Mouse (Mus musculus) heart, adult 8-10 months (tissue): ENCODE data around the gene Lat. TPM values are rescaled to one million over a fixed set of nuclear protein-coding genes. Genes with fewer than 3 reads are reported as not detected.

Experiments
- DNase-seq: peaks from one replicate; pipeline ENCODE4 v3.0.0; 2022; ENCODE audit warnings: low spot score
- total RNA-seq, 4 experiments: library from RNA; stranded (reverse); gene quantifications; 2 replicates each; pipeline ENCODE4 v1.2.4; 2022

The Lat gene
- total RNA-seq, 4 experiments from 2014 or later, result 0.25 to 0.38 (median 0.35) TPM; not detected in 1

DNA sequence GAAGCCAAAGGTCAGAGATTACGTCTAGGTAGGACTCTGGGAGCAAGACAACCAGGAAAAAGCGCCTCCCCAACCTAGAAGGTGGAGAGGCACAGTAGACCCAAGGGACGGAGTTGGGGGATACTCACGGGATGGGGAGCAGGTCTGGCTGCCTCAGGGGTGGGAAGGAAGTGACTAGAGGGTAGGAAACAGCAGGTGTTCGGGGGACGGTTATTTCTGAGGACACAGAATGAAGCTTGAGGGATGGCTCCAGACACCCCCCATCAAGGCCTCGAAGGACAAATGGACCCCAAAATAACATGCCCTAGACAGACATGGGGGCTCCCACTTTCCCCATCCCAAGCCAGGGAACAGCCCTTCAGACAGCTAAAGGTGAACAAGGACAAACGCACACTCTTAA, 1.0 kb downstream of the Lat start:
- DNase-seq, result no peak

DNA sequence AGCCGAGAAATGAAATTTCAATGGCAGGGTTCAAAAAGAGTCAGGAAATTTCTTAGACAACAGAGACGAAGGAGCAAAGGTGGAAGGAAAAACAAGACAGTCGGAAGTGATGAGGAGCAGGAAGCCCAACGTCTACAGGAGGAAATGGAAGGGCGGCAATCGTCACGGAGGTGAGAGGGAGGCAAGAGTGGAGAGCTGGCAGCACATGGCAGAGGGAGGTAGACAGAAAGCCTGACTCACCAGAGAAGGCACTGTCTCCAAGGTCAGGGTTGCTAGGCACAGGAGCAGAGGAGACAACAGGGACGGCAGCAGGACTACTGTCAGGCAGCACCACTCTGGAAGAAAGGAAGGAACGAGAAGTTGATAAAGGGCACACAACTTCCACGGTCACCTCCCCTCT, 1.7 kb downstream of the Lat start:
- DNase-seq, result no peak

DNA sequence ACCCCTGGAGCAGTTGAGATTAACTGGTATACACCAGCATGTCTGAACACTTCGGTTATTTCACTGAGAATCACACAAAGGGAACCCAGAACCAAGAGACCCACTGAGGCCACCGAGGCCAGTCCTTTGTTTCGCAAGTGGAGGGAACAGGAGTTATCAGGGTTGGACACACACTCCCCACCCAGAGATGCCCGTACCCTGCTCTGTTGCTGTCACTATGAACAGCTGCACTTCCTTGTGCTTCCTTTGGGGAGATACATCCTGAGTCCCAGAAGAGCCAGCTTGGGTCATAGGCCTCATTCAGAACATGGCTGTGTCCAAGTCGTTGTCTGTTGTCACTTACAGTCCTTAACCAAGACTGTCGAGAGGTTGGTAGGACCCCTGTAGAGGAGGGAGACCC, 6.3 kb downstream of the Lat start:
- DNase-seq, result no peak

DNA sequence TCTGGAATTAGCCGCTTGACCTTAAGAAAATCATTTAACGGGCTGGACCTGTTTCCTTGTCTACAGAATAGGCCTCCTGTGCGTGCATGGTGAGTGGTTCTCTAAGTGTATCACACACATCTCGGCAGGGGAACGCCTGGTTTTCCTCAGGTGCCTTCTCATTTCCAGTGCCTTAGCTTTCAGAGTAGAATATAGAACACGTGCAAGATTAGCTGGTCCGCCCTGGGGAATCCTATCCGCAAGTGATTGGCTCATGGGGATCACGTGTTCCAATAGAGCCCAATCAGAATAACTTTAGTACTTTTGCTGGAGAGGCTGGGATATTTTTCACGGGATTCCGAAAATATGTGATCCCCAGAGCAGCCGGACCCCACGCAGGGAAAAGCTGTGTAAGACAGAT, 10.3 kb downstream of the Lat start:
- no peak for DNase-seq

DNA sequence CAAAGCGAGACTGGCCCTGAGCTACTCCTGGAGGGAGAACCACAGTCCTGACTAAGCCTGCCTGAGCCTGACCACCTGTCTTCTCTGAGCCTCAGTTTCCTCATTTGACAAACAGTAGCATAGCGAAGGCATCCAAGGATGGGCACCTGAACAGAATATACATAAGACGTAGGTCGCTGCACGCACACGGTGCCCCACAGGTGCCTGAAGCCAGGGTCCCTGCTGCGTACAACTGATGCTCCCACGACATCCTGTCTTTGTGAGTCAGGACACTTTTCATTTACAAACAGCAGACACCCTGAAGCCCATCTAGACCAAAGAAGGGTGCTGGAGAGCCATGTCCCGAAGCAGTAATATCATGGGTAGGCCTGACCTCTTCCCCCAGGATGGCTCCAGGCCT, 11.0 kb downstream of the Lat start:
- DNase-seq, result no peak

DNA sequence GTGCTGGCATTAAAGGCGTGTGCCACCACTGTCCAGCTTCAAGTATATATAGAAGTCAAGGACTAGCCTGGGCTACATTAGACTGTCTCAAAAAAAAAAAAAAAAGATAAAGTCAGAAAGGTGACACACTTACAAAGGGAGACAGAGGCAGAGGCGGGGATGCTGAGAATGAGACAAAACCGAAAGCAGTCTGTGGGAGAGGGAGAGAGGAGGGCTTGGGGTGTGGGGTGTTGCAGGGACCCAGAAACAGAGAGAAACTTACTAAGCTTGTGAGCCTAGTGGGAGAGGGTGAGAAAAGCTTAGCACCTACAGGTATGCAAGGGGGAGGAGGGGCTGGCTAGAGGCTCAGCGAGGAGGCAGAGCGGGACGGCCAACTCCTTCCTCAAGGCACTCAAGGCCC, 11.5 kb downstream of the Lat start:
- no peak for DNase-seq

DNA sequence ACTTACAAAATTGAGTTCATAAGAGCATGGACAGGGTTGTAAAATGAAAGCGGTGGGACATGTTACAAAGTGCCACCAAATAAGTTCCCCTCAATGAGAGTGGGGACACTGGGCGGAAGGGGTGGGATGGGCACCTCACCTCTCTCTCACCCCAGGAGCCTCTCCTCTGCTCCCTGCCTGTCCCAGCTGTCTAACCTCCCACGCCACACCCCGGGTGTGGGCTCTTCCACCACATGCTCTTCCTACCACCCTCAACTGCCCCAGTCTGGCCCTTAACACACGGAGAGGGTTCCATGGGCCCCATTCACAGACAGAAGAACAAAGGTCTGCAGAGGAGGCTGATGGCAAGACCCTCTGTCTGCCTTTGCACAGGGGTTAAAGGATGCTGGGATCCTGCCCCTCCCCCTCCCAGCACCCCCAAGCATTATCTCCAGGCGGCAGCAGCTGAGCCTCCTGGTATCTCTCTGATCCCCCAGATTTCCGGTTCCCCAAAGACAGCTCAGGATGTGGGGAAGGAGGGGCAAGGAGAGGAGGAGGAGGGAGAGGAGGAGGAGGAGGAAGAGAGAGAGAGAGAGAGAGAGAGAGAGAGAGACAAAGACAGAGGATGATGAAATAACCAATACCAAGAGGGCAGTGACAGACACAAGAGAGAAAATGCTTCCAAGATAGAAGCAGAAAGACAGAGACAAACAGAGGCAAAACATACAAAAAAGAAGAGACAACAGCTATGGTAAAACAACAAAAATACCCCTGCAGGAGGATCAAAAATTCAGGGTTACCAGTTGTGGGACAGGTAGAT, 12.4 kb downstream of the Lat start:
- DNase-seq, result no peak

DNA sequence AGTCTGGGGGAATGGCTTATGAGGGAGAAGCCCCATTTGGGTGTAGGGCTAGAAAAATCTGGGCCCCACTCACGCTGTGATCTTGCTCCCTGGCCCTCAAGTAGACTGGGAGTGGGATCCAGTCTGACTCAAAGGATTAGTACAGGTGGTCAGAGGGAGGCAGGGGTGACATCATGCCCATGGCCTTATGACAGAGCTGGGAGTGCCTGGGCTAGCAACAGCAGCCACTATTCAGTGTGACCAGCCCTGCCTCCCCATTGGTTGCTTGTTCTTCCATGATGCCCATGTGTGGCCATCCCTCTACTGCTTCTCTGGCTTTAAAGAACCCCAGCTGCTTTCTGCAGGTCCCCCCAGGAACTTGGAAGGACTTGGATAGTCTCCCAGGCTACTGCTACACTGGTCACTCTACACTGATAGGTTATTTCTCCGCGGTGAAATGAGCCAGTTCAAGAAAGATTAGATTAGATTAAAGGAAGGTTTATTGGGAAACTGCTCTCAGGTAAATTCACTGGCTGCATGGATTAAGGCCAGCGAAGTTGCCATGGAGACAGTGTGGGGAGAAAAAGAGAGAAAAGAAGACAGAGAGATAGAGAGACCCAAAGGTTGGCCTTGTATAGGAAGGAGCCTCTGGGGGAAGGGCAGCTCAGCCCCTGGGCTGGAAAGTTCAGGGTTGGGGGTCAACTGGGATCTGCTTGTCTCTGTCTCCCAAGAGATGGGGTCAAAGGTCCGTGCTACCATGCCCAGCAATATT, 13.3 kb downstream of the Lat start:
- no peak for DNase-seq

DNA sequence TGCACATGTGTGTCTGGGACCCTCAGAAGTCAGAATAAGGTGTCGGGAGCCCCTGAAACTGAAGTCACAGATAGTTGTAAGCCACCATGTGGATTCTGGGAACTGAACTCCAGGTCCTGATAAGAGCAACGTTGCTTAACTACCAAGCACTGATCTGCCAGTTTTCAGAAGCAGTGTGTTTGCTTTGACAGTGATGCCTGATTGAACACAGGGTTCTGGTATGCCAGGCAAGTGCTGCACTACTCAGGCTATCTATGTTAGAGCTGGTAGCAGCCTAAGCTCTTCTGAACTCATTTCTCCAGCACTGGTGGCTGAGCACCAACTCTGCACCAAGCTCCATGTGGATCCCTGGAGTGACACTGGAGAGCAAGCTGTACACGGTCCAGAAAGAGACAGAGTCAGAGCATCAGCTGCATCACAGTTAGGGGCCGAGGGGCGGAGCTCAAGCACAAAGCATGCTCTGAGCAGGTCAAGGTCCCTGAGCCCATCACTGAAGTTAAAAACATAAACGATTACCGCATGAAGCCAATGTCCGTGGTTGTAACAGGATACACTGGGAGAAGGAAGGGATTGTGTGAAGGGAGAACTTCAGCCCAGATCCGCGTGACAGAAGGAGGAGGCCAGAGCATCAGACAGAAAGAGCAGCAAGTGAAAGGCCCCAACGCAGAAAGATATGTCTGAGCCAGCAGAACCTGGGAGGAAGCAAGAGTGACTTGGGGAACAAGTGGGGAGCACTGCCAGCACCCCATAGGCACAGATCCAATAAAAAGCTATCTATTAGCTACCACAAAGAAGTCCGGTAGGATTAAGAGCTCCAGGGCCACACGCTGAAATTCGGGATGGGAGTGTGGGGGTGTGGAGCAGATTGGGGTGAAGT, 14.4 kb downstream of the Lat start:
- DNase-seq, result no peak

DNA sequence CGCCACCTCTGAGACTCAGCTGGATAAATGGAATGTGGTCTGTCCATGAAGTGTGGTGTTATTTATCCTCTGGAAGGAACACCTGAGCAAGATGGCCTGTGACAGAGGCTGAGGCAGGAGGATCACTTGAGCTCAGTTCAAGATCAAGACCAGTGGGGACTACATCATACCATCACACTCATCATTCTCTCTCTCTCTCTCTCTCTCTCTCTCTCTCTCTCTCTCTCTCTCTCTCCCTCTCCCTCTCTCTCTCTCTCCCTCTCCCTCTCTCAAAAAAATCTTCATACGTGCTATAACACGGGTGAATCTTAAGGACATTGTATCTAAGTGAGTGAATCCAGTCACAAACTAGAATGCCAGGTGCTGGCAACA, 15.4 kb downstream of the Lat start:
- no peak for DNase-seq

DNA sequence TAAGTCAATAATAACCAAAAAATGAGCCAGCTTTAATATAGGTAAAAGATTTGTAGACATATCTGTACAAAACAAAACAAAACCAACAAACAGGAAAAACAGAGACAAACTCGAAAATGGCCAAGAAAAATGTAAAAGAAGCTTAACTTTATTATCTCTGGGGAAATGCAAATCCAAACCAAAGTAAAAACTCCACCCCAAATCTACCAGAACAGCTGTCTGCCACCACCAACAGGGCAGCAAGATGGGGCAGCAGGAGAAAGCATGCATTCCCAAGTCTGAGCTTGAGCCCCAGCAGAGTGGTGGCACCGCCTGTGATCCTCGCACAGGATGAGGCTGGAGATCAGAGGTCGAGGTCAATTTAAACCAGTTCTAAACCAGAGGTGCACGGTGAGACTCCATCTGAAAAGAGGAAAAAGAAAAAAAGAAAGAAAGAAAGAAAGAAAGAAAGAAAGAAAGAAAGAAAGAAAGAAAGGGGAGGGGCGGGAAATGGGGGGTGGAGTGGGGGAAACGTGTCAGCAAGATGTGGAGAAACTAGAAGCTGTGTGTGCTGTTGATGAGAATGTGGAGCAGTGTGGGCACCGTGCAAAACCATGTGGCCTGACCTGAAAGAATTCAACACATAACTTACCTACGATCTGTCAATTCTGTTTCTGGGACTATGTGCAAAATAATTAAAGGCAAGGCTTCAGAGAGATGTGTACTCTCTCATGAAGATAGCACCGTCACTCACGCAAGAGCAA, 15.9 kb downstream of the Lat start:
- no peak for DNase-seq

DNA sequence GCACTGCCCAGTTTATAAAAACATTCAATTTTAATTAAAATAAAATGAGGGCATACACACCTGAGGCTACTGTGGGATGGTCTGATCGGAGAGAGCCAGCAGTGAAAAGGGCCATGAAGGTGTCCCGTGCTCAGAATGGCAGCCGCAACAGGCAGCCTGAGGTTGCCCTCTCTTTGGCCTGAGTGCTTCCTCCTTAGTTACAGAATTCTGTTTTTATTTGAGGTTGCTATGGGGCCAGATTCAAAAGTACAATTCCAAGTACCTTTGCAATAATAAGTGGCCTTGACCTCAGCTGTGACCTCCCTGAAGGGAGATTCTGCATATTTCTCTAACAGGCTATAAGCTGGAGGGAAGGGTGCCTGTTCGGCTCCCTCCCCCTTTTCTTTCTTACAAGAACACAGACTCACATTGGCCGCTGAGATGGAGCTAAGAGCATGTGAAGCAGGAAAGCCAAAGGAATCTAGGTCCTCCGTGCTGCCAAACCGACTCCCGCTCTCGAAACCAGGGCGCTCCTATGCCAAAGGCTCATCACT, 17.9 kb downstream of the Lat start:
- no peak for DNase-seq

DNA sequence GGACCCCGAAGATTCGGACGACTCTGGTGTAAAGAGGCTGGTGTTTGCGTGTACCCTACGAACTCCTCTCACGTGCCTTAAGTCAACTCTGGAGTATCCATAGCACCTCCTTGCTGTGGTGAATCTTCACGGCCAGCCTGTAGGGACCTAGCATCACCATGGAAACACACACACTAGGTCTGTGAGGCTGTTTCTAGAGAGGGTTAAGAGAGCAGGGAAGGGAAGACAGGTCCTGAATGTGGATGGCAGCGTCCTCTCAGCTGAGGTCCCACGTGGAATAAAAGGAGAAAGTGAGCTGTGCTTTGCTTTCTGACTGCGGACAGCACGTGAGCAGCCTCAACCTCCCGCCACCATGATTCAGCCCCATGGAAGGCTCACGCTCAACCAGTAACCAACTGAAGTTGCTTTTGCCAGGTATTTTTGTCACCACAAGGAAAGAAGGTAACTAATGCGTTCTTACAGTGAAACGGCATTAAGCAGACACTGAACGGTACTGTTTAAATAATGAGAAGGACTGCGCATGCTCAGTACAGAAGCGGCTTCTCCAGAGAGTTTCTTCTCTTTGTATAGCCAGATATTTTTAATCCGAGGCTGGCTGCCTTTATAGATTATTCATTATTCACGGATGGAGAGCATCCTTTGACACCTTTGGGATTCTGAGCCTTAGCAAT, 18.5 kb downstream of the Lat start:
- DNase-seq, result no peak

DNA sequence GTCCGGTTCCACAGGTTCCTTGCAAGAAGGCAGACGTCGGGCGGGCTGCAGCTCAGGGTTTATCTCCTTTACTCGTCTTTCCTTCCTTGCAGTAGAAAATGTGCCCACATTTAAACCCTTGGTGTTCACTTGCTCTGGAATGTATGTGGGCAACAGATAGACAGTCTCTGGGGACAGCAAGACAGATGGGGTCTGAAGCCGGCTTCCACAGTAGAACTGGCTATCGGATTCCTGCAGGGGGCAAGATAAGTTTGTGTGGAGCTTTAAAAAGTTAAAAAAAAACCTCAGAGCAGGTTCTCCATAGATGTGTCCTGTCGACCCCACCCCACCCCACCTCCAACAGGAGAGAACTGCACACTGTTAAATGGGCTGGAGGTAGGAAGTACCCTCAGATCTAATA, 21.1 kb downstream of the Lat start:
- no peak for DNase-seq

DNA sequence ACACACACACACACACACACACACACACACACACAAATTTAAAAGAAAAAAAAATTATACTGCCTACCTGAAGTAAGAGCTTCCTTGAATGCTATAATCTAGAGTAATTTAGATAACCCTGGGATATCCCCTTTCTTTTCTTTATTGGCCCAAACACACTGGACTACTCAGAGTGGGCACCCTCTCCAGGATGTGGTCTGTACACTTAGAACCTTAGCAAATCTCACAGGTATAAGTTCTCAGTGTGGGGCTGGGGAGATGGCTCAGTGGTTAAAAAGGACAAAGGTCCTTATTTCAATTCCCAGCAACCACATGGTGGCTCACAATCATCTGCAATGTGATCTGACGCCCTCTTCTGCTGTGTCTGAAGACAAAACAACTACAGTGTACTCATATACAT, 22.3 kb downstream of the Lat start:
- DNase-seq, result no peak

DNA sequence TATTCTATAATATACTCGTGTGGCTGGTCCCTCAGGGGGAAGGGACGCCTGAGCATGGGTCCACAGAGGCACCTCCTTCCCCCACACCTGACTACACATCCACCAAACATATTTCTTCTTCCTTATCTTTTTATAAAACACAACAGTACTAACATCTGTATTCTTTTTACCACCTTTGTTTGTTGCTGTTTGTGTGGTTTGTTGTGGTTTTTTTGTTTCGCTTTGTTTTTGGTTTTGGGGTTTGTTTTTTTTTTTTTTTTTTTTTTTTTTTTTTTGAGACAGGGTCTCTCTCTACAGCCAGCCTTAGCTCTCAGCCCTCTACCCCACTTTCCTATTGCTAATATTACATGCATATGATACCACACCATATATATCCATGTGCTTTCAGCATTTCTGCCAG, 23.4 kb downstream of the Lat start:
- DNase-seq, result no peak

DNA sequence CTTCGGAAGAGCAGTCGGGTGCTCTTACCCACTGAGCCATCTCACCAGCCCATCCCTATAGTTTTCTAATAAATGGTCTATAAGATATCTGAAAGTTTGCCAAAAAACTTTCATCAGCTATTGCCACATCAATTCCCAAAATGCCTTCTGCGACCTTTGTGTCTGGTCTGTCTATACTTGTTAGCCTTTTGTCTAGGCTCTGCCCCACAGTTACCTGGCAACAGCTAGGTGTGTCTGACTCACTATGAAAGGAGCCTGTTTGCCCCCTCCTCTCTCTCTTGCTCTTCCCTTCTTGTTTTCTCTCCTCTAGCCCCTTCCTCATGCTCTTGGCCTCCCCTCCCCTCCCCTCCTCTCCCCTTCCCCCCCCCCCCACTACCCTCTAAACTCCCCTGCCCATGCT, 23.8 kb downstream of the Lat start:
- no peak for DNase-seq

DNA sequence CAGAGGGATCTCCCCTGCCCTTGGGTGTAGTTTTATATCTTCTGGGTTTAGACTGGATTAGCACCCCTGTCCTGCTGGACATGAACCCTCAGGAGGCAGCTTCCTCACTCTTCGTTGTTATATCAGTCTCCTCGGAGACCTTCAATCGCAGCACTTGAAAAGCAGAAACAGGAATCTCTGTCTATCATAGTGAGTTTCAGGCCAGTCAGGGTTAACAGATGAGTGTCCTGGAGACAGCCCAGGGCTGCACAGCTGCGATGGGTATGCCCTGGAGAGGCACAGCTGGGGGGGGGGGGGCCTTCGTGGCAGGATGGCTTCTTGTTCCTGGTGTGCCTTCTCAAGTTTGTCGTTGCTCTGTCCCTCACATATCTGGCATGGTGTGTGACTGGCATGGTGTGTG, 28.5 kb downstream of the Lat start:
- no peak for DNase-seq

DNA sequence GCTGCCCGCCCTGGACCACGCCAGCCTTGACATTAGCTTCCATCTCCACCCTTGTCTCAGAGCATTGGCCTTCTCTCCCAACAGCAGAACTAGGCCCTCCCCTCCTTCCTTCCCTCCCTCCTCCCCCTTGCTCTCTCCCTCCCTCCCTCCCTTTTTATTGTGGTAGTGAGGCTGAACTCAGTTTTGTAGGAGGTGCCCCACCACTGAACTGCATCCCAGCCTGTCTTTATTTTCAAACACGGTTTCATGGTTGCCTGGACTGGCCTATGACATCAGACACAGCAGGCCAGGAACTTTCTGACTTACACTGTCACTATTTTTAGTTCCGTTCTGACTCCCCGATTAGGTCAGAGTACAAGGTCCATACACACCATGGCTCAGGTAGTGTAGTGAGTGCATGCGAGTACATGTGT, 29.2 kb downstream of the Lat start:
- peak; percentile 15 for DNase-seq

DNA sequence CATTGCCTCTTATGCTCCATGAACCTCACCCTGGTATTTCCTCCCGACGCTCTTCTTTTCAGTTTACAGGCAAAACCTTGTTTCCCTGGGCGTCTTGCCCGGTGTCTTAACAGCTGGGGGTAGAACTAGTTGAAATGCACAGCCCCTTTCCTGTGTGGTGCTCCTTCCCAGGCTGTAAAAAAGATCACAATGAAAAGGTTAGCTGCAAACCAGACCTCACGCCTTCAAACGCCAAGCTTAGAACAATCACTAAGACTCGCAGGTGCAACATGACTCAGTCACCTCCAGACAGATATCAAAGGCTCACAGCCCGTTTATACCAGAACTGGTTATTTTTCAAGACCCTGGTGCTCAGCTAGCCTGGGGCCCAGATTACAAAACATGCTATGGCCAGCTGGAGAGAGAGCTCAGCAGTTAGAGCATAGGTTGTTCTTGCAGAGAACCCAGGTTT, 29.8 kb downstream of the Lat start:
- DNase-seq, result no peak

DNA sequence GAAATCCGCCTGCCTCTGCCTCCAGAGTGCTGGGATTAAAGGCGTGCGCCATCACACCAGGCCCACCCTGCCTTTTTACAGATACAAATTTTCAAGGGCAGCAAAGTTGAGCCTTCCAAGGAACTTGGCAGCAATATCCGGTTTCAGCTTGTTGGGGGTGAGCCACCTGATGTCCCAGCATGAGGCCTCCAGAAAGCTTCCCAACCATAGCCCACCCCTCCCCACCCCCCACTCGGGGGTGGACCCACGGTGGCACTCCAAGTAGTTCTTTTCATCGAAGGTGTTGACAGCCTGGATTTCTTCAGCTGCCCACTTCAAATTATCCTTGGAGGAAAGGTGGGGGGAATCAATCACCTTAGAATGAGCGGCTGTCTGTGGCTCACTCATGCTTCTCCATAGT, 30.5 kb downstream of the Lat start:
- no peak for DNase-seq
